Mouse (Mus musculus): ENCODE results near the gene Foxp1.

DNA sequence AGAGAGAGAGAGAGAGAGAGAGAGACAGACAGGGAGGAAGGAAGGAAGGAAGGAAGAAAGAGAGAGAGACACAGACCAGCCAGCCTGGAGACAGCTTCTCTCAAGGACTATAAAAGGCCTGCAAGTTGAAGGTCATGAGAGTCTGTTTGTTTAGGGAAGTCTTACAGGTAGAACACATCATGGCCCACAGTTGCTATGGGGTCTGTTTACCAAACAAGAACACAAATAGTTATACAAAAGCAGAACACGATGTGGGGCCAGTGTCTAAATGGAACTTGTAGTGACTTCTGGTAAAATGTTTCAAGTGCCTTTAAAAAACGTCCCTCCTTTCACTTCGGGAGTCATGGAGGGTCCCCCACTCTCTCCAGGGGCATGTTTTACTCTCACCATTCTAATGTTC, 529.3 kb downstream of the Foxp1 start:
- TF ChIP-seq CTCF (IDR thresholded peaks at IDR 0.05; ENCODE audit: low read depth) (no peak), EP300 (IDR thresholded peaks at IDR 0.05; ENCODE audit: low read depth) (no peak)
